Mouse (Mus musculus): ENCODE data around the gene Mydgf. TPM values are rescaled to one million over a fixed set of nuclear protein-coding genes. Genes with fewer than 3 reads are reported as not detected.

The Mydgf gene
- total RNA-seq (2012; rRNA removed) (101 and 106 TPM in 2 replicates), total RNA-seq (2014; rRNA removed) (85.0 and 85.5 TPM in 2 replicates), polyA plus RNA-seq (2012; ENCODE audit: insufficient read length, low read depth) (61.1 and 76.0 TPM in 2 replicates)

DNA sequence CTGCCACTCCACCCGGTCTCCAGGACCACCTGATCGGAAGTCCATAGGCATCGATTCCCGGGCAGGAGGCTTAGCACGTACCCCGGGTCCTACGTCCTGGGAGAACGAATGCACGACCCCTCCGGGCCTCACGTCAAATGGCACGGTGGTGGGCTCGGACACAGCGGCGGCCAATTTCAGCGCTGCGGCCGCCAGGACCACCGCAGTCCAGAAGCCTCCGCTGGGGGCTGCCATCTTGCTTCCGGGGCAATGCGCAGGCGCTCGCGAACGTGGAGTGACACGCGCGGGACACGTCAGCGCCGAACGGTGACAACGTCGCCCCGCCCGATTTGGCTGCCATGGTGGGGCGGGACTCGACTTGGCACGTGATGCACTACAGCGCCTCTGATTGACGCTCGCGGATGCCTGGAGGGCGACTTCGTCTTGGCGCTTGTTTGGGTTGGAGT, at the start of gene Mydgf:
Gene Mydgf, minus strand, starts transcription at position 263 of the 446 bp plus-strand sequence.
- H3K79me2 ChIP-seq (replicated peaks; ENCODE audit: control insufficient read depth, extremely low read depth, insufficient read depth, poor library complexity, severe bottlenecking) = peaks cover 17% of the 10 kb centered on the region
- DNase-seq (ENCODE audit: extremely low read depth) = peak; percentile 92
- TF ChIP-seq CHD1 (IDR thresholded peaks at IDR 0.05; ENCODE audit: low read depth, low read length) (0 out of 2 replicates have a peak, but pooled peaks have one; percentile 63), ETS1 (conservative IDR thresholded peaks at IDR 0.05; ENCODE audit: low read depth, low read length) (no peak; the same call in 1 of the 2 replicates), MYC (IDR thresholded peaks at IDR 0.05; ENCODE audit: low read depth, low read length) (peak; percentile 54; the same call in 1 of the 2 replicates), SIN3A (IDR thresholded peaks at IDR 0.05; ENCODE audit: low read length) (peak; percentile 94), POLR2A (IDR thresholded peaks at IDR 0.05; ENCODE audit: low read depth, low read length) (peak; percentile 91), HCFC1 (IDR thresholded peaks at IDR 0.05; ENCODE audit: low read depth, low read length) (peak; percentile 84), ZMIZ1 (IDR thresholded peaks at IDR 0.05; ENCODE audit: low read depth, low read length) (peak; percentile 92), RAD21 (IDR thresholded peaks at IDR 0.05; ENCODE audit: low read depth, low read length) (no peak), E2F4 (IDR thresholded peaks at IDR 0.05; ENCODE audit: insufficient replicate concordance, low read depth, low read length) (0 out of 2 replicates have a peak, but pooled peaks have one; percentile 19), NELFE (IDR thresholded peaks at IDR 0.05; ENCODE audit: low read depth, low read length) (peak; percentile 95), ELF1 (IDR thresholded peaks at IDR 0.05; ENCODE audit: low read depth, low read length) (peak; percentile 83), CTCF (conservative IDR thresholded peaks at IDR 0.05 in 1 of 2, IDR thresholded peaks at IDR 0.05 in 1 of 2; ENCODE audit: low read depth in 2 of 2, low read length in 2 of 2) (no peak), USF2 (conservative IDR thresholded peaks at IDR 0.05; ENCODE audit: low read depth, low read length) (peak; percentile 93), PAX5 (IDR thresholded peaks at IDR 0.05; ENCODE audit: low read length) (no peak), SMC3 (IDR thresholded peaks at IDR 0.05; ENCODE audit: low read depth, low read length) (no peak), ZNF384 (IDR thresholded peaks at IDR 0.05; ENCODE audit: low read depth, low read length) (no peak), UBTF (IDR thresholded peaks at IDR 0.05; ENCODE audit: low read depth, low read length) (no peak), EP300 (IDR thresholded peaks at IDR 0.05; ENCODE audit: low read length) (no peak), NRF1 (IDR thresholded peaks at IDR 0.05; ENCODE audit: low read depth, low read length) (peak; percentile 97), CHD2 (IDR thresholded peaks at IDR 0.05; ENCODE audit: low read length) (peak; percentile 25; the same call in 1 of the 2 replicates), IRF4 (IDR thresholded peaks at IDR 0.05; ENCODE audit: low read depth, low read length) (peak; percentile 49; the same call in 1 of the 2 replicates), MAZ (IDR thresholded peaks at IDR 0.05; ENCODE audit: low read depth, low read length) (peak; percentile 84), GABPA (IDR thresholded peaks at IDR 0.05; ENCODE audit: insufficient replicate concordance, low read depth, low read length) (no peak), POLR2AphosphoS2 (IDR thresholded peaks at IDR 0.05; ENCODE audit: low read depth, low read length) (peak; percentile 81), USF1 (IDR thresholded peaks at IDR 0.05; ENCODE audit: low read depth, low read length) (peak; percentile 96), RCOR1 (conservative IDR thresholded peaks at IDR 0.05; ENCODE audit: low read depth, low read length) (0 out of 2 replicates have a peak, but pooled peaks have one; percentile 18), JUN (IDR thresholded peaks at IDR 0.05; ENCODE audit: insufficient read depth, low read depth, low read length) (no peak), MAX (IDR thresholded peaks at IDR 0.05; ENCODE audit: low read length) (peak; percentile 94), TCF12 (IDR thresholded peaks at IDR 0.05; ENCODE audit: low read depth, low read length) (peak; percentile 97), MAFK (IDR thresholded peaks at IDR 0.05; ENCODE audit: insufficient replicate concordance, low read length) (no peak), BHLHE40 (IDR thresholded peaks at IDR 0.05; ENCODE audit: low read depth, low read length) (peak; percentile 93), TBP (conservative IDR thresholded peaks at IDR 0.05; ENCODE audit: low read depth, low read length) (0 out of 2 replicates have a peak, but pooled peaks have one; percentile 20), ZKSCAN1 (IDR thresholded peaks at IDR 0.05; ENCODE audit: borderline replicate concordance, low read depth, low read length) (no peak), ZC3H11A (IDR thresholded peaks at IDR 0.05; ENCODE audit: low read depth, low read length) (no peak), KAT2A (IDR thresholded peaks at IDR 0.05; ENCODE audit: insufficient replicate concordance, low read length) (peak; percentile 65; the same call in 1 of the 2 replicates), MXI1 (IDR thresholded peaks at IDR 0.05; ENCODE audit: low read depth, low read length) (peak; percentile 91), JUND (conservative IDR thresholded peaks at IDR 0.05; ENCODE audit: low read depth, low read length) (no peak), MEF2A (IDR thresholded peaks at IDR 0.05; ENCODE audit: borderline replicate concordance, low read depth, low read length) (peak; percentile 71; the same call in 1 of the 2 replicates)
- H3K4me2 ChIP-seq (ENCODE audit: insufficient read depth, low read depth, poor library complexity, severe bottlenecking) = peak within 1 kb of the TSS; percentile 93
- peaks cover 55 to 77% of the 10 kb centered on the region in 2 experiments for H3K36me3 ChIP-seq (replicated peaks in 1 of 2; ENCODE audit: control insufficient read depth in 1 of 2, insufficient read depth in 1 of 2, low read length in 1 of 2)
- H3K9me3 ChIP-seq (replicated peaks; ENCODE audit: low read length) = no peaks in the 10 kb centered on the region
- peaks cover 8 to 30% of the 10 kb centered on the region in 2 experiments for H3K4me1 ChIP-seq (ENCODE audit: control insufficient read depth in 1 of 2, insufficient read depth in 2 of 2)
- peak within 1 kb of the TSS; percentile 97 to 100 (median 98) for H3K4me3 ChIP-seq (replicated peaks in 1 of 3; ENCODE audit: low read depth in 2 of 3, low read length in 2 of 3, poor library complexity in 1 of 3)
- dilution Hi-C loops (cut with MboI; ENCODE audit: extremely low pct_ligation_motif_present, extremely low pct_unique_long_range_greater_than_20kb, low sequenced_read_pairs) (no loop called here), in situ Hi-C loops (cut with MboI; ENCODE audit: low pct_ligation_motif_present, low pct_unique_long_range_greater_than_20kb, low sequenced_read_pairs) (no loop called here)
- H3K27me3 ChIP-seq (replicated peaks) = no peaks in the 10 kb centered on the region
- peak within 1 kb of the TSS; percentile 62 for H3K27ac ChIP-seq (ENCODE audit: insufficient read depth, low read depth)
- peak within 1 kb of the TSS; percentile 89 for H3K9ac ChIP-seq (ENCODE audit: insufficient read depth, low read depth)

All from CH12.LX (cell line).